Mouse (Mus musculus): ENCODE results near the gene Gfod2. TPM values are rescaled to one million over a fixed set of nuclear protein-coding genes. Genes with fewer than 3 reads are reported as not detected.

Gene Gfod2
- polyA plus RNA-seq, 1 experiment from 2014 or later = 21.2 TPM

DNA sequence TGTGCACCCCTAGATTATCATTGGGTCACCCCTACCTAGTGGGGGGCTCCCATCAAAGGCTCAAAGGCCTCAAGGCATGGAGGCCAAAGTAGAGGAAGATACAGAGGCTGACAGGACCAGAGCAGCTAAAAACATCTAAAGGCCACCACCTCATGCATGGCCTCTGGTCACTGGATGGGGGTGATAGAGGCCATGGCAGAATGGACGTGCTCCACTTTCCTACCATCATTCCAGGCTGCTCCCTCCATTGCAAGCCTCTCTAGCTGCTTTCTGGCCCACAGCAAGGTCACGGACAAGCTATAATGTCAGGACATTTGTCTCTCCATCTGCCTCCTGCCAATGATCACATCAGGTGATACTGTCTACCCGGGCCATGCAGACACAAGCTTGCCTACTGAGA, 46.2 kb downstream of the Gfod2 start:
- H3K9me3 ChIP-seq (replicated peaks) = no peaks in the 10 kb centered on the region
- H3K9ac ChIP-seq = no peak overlapping the region
- H3K4me2 ChIP-seq = no peak overlapping the region
- H3K36me3 ChIP-seq = peaks cover 13% of the 10 kb centered on the region
- 87% methylated on average over 3 of the region's 3 CpGs for WGBS
- H3K4me1 ChIP-seq = peaks cover 7% of the 10 kb centered on the region
- no peak for ATAC-seq (replicated peaks; ENCODE audit: low FRiP score)
- H3K4me3 ChIP-seq (replicated peaks) = no peak overlapping the region
- no peaks in the 10 kb centered on the region for H3K27me3 ChIP-seq
- H3K27ac ChIP-seq = no peak overlapping the region

DNA sequence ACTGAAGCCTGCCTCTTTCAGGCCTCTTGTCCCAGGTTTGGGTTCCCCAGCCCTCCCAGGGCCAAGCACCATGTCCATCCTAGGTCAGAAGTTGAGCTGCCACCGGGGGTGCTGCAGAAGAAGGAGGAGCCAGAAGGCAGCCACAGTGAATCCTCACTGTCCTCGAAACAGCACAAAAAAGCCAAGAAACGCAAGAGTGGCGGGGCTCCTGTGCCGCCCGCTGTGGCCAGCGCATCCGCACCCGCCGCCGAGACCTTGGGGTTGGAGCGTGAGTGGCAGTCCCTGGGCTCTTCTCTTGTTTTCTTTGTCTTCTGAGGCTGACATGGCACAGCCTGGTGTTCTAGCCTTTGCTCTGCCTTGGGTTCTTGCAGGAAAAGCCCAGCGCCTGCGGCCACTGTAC, 49.1 kb downstream of the Gfod2 start:
- peaks cover 7% of the 10 kb centered on the region for H3K36me3 ChIP-seq
- no peak overlapping the region for H3K9ac ChIP-seq
- H3K27me3 ChIP-seq = no peaks in the 10 kb centered on the region
- 77% methylated on average over 14 of the region's 14 CpGs for WGBS
- no peak overlapping the region for H3K4me3 ChIP-seq (replicated peaks)
- H3K4me2 ChIP-seq = no peak overlapping the region
- H3K4me1 ChIP-seq = peaks cover 17% of the 10 kb centered on the region
- H3K27ac ChIP-seq = no peak overlapping the region
- ATAC-seq (replicated peaks; ENCODE audit: low FRiP score) = no peak
- no peaks in the 10 kb centered on the region for H3K9me3 ChIP-seq (replicated peaks)

DNA sequence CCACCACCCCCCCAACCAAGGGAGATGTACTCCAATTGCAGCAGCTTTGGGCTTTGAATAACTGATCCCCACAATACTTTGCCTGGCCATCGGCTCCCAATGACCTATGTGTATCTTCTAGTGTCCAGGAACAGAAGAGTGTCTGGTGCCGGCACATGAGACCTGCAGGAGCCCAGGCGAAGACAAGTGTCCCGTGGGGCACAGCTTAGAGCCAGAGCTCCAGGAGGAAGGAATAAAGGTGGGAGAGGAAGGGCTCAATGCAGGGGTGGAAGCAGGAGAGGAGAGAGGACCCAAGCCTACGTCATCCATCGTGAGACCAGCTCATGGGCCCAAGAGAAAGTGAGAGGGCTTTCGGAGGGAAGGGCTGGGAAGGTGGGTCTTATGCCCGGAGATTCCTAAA, 49.8 kb downstream of the Gfod2 start:
- no peak overlapping the region for H3K4me2 ChIP-seq
- ATAC-seq (replicated peaks; ENCODE audit: low FRiP score) = no peak
- H3K27ac ChIP-seq = no peak overlapping the region
- H3K36me3 ChIP-seq = peaks cover 13% of the 10 kb centered on the region
- 95% methylated on average over 8 of the region's 8 CpGs for WGBS
- H3K27me3 ChIP-seq = no peaks in the 10 kb centered on the region
- no peaks in the 10 kb centered on the region for H3K9me3 ChIP-seq (replicated peaks)
- peaks cover 17% of the 10 kb centered on the region for H3K4me1 ChIP-seq
- no peak overlapping the region for H3K9ac ChIP-seq
- no peak overlapping the region for H3K4me3 ChIP-seq (replicated peaks)

DNA sequence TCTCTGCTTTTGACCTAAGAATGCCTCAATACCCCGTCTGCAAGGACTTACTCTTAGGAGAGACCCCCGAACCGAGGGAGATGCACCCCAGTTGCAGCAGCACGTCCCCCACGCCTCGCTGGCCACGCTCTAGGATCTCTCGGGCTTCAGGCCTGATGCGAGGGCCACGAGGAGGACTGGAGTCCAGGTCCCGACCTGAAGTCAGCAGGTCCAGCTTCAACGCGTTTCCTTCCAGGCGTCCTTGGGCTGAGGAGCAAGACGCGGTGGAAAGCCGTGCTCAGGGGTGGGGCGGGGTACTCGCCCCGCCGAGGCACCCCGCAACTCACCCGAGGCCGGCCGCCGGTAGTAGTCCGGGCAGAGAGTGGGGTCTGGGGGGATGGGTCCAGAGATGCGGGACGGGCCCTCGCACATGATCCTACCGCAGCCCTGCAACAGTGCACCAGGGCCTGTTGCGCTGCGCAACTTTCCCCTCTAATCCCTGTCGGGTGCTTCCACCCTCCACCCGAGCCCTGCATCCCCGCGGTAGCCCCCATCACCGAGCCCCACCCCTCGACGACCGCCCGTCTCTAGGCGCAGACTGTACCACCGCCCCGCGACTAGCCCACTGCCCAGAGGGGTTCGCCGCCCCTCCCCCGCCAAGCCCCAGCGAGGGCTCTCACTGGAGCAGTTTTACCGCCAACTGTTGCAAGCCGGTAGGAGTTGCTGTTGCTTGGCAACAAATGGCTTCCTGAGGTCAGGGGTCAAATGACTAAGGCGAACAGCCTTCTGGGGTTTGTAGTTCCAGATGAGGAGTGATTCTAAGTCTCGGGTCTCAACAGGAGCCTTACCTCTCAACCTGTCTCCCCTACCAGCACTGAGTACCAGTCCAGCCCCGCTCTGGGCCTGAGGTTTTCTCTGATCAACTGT, 50.7 kb downstream of the Gfod2 start, which contains the start of the genes 4933405L10Rik and Enkd1:
Gene 4933405L10Rik (plus strand): TSS at position 158 of the 906 bp plus-strand sequence.
Gene Enkd1 (minus strand): TSS at position 713 of the 906 bp plus-strand sequence.
- Histone ChIP-seq H3K4me1 (peaks cover 17% of the 10 kb centered on the region), H3K4me3 (replicated peaks) (peak within 1 kb of the TSS; percentile 86), H3K27me3 (no peaks in the 10 kb centered on the region), H3K9me3 (replicated peaks) (no peaks in the 10 kb centered on the region), H3K4me2 (peak within 1 kb of the TSS; percentile 94), H3K9ac (peak within 1 kb of the TSS; percentile 72), H3K36me3 (peaks cover 22% of the 10 kb centered on the region), H3K27ac (no peak within 1 kb of the TSS; the same call in 1 of the 2 replicates)
- peak; percentile 87 for ATAC-seq (replicated peaks; ENCODE audit: low FRiP score)
- under 1% methylated on average over 55 of the region's 55 CpGs for WGBS

DNA sequence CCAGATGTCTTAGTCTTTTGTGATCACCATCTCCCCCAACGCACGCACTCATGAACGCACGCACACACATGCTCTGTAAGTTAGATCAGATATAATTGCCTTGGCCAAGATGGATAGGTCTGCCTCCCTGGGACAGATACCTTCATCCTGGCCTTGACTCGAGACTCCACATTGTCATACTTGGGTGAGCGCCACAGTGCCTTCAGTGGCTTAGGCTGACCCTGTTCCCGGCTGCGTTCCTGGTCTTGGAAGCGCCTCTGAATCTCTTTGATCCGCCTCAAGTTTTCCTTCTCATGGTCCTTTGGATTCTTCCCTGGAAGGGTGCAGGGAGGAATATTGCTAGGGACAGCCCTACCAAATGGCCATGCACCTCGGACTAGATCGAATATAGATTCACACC, 52.0 kb downstream of the Gfod2 start:
- peak overlapping the region; percentile 94 for H3K4me2 ChIP-seq
- no peak for ATAC-seq (replicated peaks; ENCODE audit: low FRiP score)
- H3K36me3 ChIP-seq = peaks cover 27% of the 10 kb centered on the region
- no peak overlapping the region for H3K27ac ChIP-seq
- peak overlapping the region; percentile 86 for H3K4me3 ChIP-seq (replicated peaks)
- WGBS = 69% methylated on average over 12 of the region's 12 CpGs
- H3K27me3 ChIP-seq = no peaks in the 10 kb centered on the region
- H3K9ac ChIP-seq = peak overlapping the region; percentile 72; the same call in 1 of the 2 replicates
- H3K4me1 ChIP-seq = peaks cover 28% of the 10 kb centered on the region
- no peaks in the 10 kb centered on the region for H3K9me3 ChIP-seq (replicated peaks)

DNA sequence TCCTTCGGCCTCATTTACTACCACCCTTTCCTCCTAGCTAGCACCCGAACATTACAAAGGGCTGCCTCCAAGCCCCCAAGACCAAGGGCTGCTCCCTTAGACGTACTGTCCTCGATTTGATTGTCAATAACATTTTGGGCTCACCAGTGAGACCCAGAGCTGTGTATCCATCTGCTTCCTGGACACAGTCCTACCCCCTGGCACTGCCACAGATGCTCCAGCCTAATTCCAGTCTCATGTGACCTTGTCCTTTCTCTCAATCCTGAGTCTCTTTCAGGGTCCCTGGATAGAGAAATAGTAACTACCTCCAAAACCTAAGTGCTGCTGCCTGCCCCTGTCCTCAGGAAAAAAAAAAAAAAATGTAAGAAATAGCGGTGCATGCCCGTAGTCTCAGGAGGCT, 53.5 kb downstream of the Gfod2 start:
- no peak for ATAC-seq (replicated peaks; ENCODE audit: low FRiP score)
- Histone ChIP-seq H3K27me3 (no peaks in the 10 kb centered on the region), H3K9ac (no peak overlapping the region), H3K4me3 (replicated peaks) (no peak overlapping the region), H3K4me1 (peaks cover 34% of the 10 kb centered on the region), H3K27ac (no peak overlapping the region), H3K36me3 (peaks cover 27% of the 10 kb centered on the region), H3K4me2 (no peak overlapping the region), H3K9me3 (replicated peaks) (no peaks in the 10 kb centered on the region)
- 87% methylated on average over 6 of the region's 6 CpGs for WGBS

DNA sequence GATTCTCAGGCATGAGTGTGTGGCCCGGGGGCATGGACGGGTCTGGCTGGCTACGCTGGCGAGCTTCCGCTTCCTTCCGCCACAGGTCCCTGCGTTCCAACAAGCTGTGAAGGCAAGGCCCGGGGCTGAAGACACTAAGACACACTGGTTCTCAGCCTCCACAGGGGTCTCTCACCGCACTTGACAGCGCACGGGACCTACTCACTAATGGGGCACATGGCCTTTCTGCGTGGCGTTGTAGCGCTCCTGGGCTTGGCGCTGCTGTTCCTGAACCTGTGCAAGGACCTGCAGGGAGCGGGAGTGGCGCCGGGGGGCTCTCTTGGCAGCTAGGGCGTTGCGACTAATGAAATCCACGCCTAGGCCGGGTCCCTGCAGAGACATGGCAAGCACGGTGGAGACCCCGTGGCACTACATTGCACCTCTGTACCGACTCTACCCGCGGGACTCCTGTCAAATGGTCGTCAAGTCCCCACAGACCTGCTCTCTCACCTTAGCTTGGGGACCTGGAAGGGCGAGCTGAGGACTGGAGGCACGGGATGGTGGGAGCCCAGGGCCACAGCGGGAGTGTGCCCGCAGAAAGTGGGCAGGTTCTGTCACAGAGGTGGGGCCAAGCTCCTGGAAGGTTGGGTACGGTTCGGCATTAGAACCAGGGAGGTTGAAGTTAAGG, 54.2 kb downstream of the Gfod2 start:
- Histone ChIP-seq H3K4me2 (no peak overlapping the region), H3K9ac (no peak overlapping the region), H3K9me3 (replicated peaks) (no peaks in the 10 kb centered on the region), H3K36me3 (peaks cover 27% of the 10 kb centered on the region), H3K27me3 (no peaks in the 10 kb centered on the region), H3K4me3 (replicated peaks) (no peak overlapping the region), H3K27ac (no peak overlapping the region), H3K4me1 (peaks cover 40% of the 10 kb centered on the region)
- ATAC-seq (replicated peaks; ENCODE audit: low FRiP score) = no peak
- 92% methylated on average over 34 of the region's 34 CpGs for WGBS

DNA sequence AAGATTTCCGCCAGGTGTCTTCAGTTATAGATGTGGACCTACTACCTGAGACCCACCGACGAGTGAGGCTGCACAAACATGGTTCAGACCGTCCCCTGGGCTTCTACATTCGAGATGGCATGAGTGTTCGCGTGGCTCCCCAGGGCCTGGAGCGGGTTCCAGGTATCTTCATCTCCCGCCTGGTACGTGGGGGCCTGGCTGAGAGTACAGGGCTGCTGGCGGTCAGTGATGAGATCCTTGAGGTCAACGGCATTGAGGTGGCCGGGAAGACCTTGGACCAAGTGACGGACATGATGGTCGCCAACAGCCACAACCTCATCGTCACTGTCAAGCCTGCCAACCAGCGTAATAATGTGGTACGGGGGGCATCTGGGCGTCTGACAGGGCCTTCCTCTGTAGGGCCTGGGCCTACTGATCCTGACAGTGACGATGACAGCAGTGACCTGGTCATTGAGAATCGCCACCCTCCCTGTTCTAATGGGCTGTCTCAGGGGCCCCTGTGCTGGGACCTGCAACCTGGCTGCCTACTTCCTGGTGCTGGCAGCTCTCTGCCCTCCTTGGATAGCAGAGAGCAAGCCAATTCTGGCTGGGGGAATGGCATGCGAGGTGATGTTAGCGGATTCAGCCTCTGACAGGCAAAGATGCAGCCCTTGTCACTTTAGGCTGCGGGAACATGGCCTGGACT, 55.6 kb downstream of the Gfod2 start:
- no peak overlapping the region for H3K27ac ChIP-seq
- WGBS = 91% methylated on average over 24 of the region's 24 CpGs
- no peaks in the 10 kb centered on the region for H3K27me3 ChIP-seq
- no peak overlapping the region for H3K4me3 ChIP-seq (replicated peaks)
- no peak for ATAC-seq (replicated peaks; ENCODE audit: low FRiP score)
- H3K4me1 ChIP-seq = peaks cover 40% of the 10 kb centered on the region
- H3K9ac ChIP-seq = no peak overlapping the region
- no peaks in the 10 kb centered on the region for H3K9me3 ChIP-seq (replicated peaks)
- peak overlapping the region; percentile 82; the same call in 1 of the 2 replicates for H3K4me2 ChIP-seq
- peaks cover 38% of the 10 kb centered on the region for H3K36me3 ChIP-seq

DNA sequence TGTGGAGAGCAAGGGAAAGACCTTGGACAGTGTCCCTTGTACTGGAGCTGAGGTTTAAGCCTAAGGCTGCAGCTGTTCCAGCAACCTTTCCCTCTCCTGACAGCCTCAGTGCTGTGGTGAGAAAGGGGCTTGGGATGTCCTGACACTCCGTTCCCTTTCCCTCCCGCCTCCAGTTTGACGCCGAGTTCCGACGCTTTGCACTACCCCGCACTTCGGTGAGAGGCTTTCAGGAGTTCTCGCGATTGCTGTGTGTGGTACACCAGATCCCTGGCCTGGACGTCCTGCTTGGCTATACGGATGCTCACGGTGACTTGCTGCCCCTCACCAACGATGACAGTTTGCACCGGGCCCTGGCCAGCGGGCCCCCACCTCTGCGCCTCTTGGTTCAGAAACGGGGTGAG, 56.5 kb downstream of the Gfod2 start:
- Histone ChIP-seq H3K9me3 (replicated peaks) (no peaks in the 10 kb centered on the region), H3K27ac (peak overlapping the region; percentile 94), H3K4me1 (peaks cover 34% of the 10 kb centered on the region), H3K4me2 (peak overlapping the region; percentile 82), H3K36me3 (peaks cover 47% of the 10 kb centered on the region), H3K4me3 (replicated peaks) (peak overlapping the region; percentile 66), H3K9ac (peak overlapping the region; percentile 46), H3K27me3 (no peaks in the 10 kb centered on the region)
- WGBS = 38% methylated on average over 18 of the region's 18 CpGs
- ATAC-seq (replicated peaks; ENCODE audit: low FRiP score) = no peak

DNA sequence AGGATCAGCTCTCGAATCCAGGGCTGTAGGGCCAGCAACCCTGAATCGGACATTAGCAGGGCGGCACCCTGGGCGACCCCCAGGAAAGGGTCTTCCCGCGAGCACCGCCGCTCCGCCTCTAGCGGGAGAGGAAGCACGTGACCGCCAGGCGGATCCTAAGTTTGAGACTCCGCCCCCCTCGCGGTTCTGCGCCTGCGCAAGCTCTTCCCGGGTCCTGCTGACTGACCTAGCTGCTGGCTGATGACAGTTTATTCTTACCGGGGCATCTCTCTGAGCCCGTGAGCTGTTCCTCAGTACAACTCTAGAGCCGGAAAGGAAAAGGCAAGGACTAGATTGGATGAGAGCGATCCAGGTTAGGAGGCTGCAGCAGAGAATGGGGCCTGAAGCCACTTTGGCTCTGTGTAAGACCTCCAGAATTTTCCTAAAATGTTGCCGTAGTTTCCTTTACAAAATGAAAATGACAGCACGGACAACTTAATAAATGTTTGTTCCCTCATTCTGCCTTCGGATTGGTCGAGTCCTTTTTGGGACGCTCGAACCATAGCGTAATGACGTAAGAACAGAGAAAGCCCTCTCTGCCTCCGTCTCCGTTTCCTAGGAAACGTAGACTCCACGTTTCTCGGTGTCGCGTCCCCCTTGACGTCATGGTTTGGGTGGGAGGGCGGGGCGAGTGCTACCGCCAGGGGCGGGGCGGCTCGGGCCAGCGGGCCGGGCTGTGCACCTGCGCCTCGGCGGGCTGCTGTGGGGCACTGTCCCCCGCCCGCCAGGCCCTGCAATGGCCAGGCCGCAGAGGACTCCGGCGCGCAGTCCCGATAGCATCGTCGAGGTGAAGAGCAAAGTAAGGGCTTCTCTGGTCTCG, 57.3 kb downstream of the Gfod2 start, which contains the start of the genes Acd and Pard6a:
Gene Acd (minus strand): TSS at position 137 of the 859 bp plus-strand sequence.
Gene Pard6a (plus strand): TSS at position 183 of the 859 bp plus-strand sequence.
- Histone ChIP-seq H3K27me3 (no peaks in the 10 kb centered on the region), H3K4me3 (replicated peaks) (peak within 1 kb of the TSS; percentile 66), H3K36me3 (peaks cover 55% of the 10 kb centered on the region), H3K4me2 (peak within 1 kb of the TSS; percentile 82), H3K4me1 (peaks cover 26% of the 10 kb centered on the region), H3K27ac (peak within 1 kb of the TSS; percentile 94), H3K9ac (peak within 1 kb of the TSS; percentile 46), H3K9me3 (replicated peaks) (no peaks in the 10 kb centered on the region)
- ATAC-seq (replicated peaks; ENCODE audit: low FRiP score) = peak; percentile 80
- under 1% methylated on average over 59 of the region's 60 CpGs for WGBS

DNA sequence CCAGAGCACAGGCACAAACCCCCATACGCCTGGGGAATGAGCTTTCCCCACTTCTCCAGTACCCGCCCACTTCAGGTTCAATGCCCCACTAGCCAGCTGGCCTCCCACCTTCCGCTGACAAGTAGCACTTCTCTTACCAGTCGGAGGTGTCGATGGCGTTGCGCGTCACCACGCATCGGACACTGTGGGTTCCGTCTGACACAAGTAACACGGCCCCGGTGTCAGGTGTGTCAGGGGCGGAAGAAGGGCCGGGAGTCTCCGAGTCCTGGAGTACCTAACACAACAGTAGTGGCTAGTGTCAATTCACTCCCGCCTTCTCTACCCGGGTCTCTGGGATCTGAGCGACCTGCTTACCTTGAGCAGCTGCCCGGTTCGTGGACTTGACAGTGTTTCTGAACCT, 57.9 kb downstream of the Gfod2 start:
- Histone ChIP-seq H3K27me3 (no peaks in the 10 kb centered on the region), H3K27ac (peak overlapping the region; percentile 94), H3K9ac (peak overlapping the region; percentile 46), H3K4me3 (replicated peaks) (peak overlapping the region; percentile 66), H3K4me1 (peaks cover 24% of the 10 kb centered on the region), H3K9me3 (replicated peaks) (no peaks in the 10 kb centered on the region), H3K4me2 (peak overlapping the region; percentile 82), H3K36me3 (peaks cover 56% of the 10 kb centered on the region)
- WGBS = under 1% methylated on average over 21 of the region's 21 CpGs
- peak; percentile 58 for ATAC-seq (replicated peaks; ENCODE audit: low FRiP score)
